Mouse (Mus musculus): ENCODE measurements at regions not wholly inside any gene's neighbourhood (a gene's known extent, or its start where the extent isn't known, plus 50 kb on each side); places are given as distances from the start of the nearest gene placed in this dataset.

- no peak for TF ChIP-seq POLR2A (IDR thresholded peaks at IDR 0.05; ENCODE audit: borderline replicate concordance, control insufficient read depth, low read depth, low read length)
- no peak for TF ChIP-seq CTCF (IDR thresholded peaks at IDR 0.05; ENCODE audit: control insufficient read depth, insufficient read depth, low read length)
Measured at GRCm38 (mm10) chr3:18706356-18706755, 758.1 kb downstream of the Cypt12 start.

Data from bone marrow, adult 2 months (tissue).